Mouse (Mus musculus): ENCODE results near the gene Trim38. TPM values are rescaled to one million over a fixed set of nuclear protein-coding genes. Genes with fewer than 3 reads are reported as not detected.
"Not testable (repeated sequence)": the region's sequence is repeated elsewhere in the genome, so short reads cannot be mapped to it uniquely, and the experiment has no call there.

Trim38 gene
- polyA plus RNA-seq, 1 experiment from 2014 or later, result 0.26 TPM

DNA sequence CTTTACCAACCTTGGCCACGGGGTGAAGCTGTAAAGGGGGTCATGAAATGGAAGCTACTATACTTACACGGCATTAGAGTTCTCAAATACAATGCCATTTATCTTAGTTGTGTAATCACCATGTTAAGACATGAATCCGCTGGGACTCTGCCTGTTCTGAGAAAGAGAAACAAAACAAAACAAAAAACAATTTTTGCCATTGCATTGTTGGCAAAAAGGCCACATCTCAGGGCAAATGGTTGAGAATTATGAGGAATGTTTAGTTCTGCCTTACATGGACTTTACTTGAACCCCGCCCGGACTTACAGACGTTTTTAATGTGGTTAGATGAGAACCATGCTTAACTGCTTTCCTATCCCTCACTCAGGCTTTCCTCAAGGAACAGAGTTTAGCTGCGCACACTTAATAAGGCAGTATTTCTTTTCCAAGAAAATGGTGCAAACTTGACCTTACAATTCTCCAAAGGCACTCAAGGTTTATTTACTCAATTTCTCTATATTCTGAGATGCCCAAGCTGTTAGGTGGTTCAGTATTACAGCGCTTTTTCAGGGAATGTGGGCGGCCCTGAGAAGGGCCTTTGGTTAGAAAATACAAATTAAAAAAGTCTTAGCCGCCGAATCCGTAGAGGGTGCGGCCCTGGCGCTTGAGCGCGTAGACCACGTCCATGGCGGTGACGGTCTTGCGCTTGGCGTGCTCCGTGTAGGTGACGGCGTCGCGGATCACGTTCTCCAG lies 9.3 kb upstream of the Trim38 start:
- WGBS, result 2% methylated on average over 23 of the region's 27 CpGs
- H3K9me3 ChIP-seq, result no peaks in the 10 kb centered on the region
- H3K27me3 ChIP-seq (replicated peaks; ENCODE audit: low read depth, poor library complexity, severe bottlenecking), result no peaks in the 10 kb centered on the region
- H3K36me3 ChIP-seq (replicated peaks), result no peaks in the 10 kb centered on the region
- H3K4me3 ChIP-seq, result peak overlapping the region; percentile 70
- peak overlapping the region; percentile 92 for H3K27ac ChIP-seq (replicated peaks)
- H3K4me1 ChIP-seq, result peaks cover 46% of the 10 kb centered on the region
- peak; percentile 63 for DNase-seq (ENCODE audit: low spot score)

DNA sequence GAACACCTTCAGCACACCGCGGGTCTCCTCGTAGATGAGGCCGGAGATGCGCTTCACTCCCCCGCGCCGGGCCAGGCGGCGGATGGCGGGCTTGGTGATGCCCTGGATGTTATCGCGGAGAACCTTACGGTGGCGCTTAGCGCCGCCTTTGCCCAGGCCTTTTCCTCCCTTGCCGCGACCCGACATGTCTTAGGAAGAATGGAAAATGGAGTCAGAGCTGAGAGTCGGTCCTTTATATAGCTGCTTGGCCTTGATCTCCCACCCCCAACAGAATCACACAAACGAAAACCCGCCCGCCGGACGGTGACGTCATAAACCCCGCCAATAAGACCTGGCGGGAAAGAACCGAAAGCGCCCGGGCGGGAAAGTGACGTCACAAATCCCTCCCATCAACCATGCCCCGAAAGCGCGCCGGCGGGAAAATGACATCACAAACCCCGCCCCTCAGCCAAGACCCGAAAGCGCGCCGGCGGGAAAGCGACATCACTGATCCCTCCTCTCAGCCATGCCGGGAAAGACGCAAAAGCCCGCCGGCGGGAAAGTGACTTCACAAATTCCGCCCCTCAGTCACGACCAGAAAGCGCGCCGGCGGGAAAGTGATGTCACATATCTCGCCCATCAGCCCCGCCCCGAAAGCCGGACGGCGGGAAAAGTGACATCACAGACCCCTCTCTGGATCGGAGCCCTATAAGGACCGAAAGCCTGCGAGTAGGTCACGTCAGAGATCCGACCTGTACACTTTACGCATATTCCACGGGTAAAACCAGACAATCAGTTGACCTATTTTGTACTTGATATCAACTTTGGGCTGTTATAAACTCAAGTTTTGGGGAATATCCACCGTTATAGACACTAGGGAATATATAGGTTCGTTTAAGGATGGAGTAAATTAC lies 8.5 kb upstream of the Trim38 start, which contains the start of gene Hist1h4a:
Gene Hist1h4a, minus strand, starts transcription at position 259 of the 893 bp plus-strand sequence.
- H3K4me3 ChIP-seq, result peak within 1 kb of the TSS; percentile 70
- peak; percentile 99 for DNase-seq (ENCODE audit: low spot score)
- under 1% methylated on average over 69 of the region's 72 CpGs for WGBS

DNA sequence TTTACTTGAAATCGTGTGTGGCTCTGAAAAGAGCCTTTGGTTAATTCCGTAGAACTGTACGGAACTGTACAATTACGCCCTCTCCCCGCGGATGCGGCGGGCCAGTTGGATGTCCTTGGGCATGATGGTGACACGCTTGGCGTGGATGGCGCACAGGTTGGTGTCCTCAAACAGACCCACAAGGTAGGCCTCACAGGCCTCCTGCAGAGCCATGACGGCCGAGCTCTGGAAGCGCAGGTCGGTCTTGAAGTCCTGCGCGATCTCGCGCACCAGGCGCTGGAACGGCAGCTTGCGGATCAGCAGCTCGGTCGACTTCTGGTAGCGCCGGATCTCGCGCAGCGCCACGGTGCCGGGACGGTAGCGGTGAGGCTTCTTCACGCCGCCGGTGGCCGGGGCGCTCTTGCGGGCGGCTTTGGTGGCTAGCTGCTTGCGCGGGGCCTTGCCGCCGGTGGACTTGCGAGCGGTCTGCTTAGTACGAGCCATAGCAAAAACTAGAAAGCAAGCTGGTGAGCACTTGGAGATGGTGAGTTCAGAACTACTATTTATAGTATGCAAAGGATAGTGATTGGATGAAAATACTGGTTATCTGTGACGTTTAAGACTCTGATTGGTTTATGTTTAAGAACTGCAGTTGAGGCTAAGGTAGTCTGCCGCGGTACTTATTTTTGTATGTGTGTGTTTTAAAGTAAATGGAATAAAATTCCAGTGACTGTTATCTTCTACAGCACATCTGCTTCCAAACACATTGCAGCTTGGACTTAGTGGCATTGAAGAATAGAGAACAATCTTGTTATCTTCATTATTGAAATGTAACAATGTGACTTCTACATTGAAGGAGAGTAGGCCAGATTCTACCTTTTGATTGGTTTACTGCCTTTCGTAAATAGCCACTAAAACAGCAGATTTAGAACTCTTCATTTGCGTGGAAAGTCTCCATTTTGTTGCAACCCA lies 7.6 kb upstream of the Trim38 start, which contains the start of gene Hist1h3a:
Gene Hist1h3a, minus strand, starts transcription at position 516 of the 951 bp plus-strand sequence.
- H3K9me3 ChIP-seq, result not testable (repeated sequence)
- under 1% methylated on average over 38 of the region's 52 CpGs for WGBS

More for the DNA sequence above, 8.5 kb upstream of the Trim38 start, which contains the start of gene Hist1h4a:
- Histone ChIP-seq H3K27me3 (replicated peaks; ENCODE audit: low read depth, poor library complexity, severe bottlenecking) (no peaks in the 10 kb centered on the region), H3K27ac (replicated peaks) (peak within 1 kb of the TSS; percentile 92), H3K36me3 (replicated peaks) (no peaks in the 10 kb centered on the region), H3K9me3 (no peaks in the 10 kb centered on the region), H3K4me1 (peaks cover 46% of the 10 kb centered on the region)

DNA sequence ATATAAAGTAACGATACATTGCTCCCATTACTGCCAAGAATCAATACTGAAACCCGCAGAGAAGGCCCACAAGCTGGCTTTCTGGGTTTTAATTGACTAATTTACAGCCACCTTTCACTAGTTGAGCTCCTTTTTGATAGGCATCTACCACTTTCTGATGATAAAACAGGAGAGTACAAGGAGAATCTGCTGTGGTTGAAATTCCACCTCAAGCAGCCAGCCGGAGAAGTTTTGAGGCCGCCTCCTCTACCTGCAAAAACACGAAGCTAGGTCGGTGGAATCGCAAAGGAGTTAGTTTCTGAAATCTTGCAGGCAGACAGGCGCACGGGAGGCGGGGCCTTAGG lies 6.5 kb upstream of the Trim38 start:
- Histone ChIP-seq H3K36me3 (replicated peaks) (no peaks in the 10 kb centered on the region), H3K27ac (replicated peaks) (peak overlapping the region; percentile 92), H3K4me3 (peak overlapping the region; percentile 70), H3K4me1 (peaks cover 36% of the 10 kb centered on the region), H3K27me3 (replicated peaks; ENCODE audit: low read depth, poor library complexity, severe bottlenecking) (no peaks in the 10 kb centered on the region), H3K9me3 (no peaks in the 10 kb centered on the region)
- DNase-seq (ENCODE audit: low spot score), result no peak
- WGBS, result under 1% methylated on average over 10 of the region's 10 CpGs

More for the DNA sequence above, 7.6 kb upstream of the Trim38 start, which contains the start of gene Hist1h3a:
- not testable (repeated sequence) for H3K36me3 ChIP-seq (replicated peaks); H3K27me3 ChIP-seq (replicated peaks; ENCODE audit: low read depth, poor library complexity, severe bottlenecking)
- H3K4me1 ChIP-seq, result peaks cover 45% of the 10 kb centered on the region
- H3K4me3 ChIP-seq, result peak within 1 kb of the TSS; percentile 70
- peak within 1 kb of the TSS; percentile 92 for H3K27ac ChIP-seq (replicated peaks)
- peak; percentile 74 for DNase-seq (ENCODE audit: low spot score)

DNA sequence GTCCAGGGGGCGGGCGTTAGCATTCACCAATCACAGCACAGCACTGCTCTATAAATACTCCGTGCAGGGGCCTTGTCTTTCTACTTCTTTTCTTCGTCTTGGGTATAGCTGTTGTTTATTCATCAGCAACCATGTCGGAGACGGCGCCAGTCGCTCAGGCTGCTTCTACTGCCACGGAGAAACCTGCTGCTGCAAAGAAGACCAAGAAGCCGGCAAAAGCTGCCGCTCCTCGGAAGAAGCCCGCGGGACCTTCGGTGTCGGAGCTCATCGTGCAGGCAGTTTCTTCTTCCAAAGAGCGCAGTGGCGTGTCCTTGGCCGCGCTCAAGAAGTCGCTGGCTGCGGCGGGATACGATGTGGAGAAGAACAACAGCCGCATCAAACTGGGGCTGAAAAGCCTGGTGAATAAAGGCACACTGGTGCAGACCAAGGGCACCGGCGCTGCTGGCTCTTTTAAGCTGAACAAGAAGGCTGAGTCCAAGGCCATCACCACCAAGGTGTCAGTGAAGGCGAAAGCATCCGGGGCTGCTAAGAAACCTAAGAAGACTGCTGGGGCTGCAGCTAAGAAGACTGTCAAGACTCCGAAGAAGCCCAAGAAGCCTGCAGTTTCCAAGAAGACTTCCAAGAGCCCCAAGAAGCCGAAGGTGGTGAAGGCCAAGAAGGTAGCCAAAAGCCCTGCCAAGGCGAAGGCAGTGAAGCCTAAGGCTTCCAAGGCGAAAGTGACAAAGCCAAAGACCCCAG lies 6.0 kb upstream of the Trim38 start, which contains the start of gene Hist1h1a:
Gene Hist1h1a, plus strand, starts transcription at position 81 of the 738 bp plus-strand sequence.
- H3K27ac ChIP-seq (replicated peaks), result peak within 1 kb of the TSS; percentile 92
- no peaks in the 10 kb centered on the region for H3K9me3 ChIP-seq
- H3K4me3 ChIP-seq, result peak within 1 kb of the TSS; percentile 70
- DNase-seq (ENCODE audit: low spot score), result peak; percentile 94
- H3K36me3 ChIP-seq (replicated peaks), result no peaks in the 10 kb centered on the region
- H3K4me1 ChIP-seq, result peaks cover 36% of the 10 kb centered on the region
- H3K27me3 ChIP-seq (replicated peaks; ENCODE audit: low read depth, poor library complexity, severe bottlenecking), result no peaks in the 10 kb centered on the region
- WGBS, result 3% methylated on average over 34 of the region's 34 CpGs

DNA sequence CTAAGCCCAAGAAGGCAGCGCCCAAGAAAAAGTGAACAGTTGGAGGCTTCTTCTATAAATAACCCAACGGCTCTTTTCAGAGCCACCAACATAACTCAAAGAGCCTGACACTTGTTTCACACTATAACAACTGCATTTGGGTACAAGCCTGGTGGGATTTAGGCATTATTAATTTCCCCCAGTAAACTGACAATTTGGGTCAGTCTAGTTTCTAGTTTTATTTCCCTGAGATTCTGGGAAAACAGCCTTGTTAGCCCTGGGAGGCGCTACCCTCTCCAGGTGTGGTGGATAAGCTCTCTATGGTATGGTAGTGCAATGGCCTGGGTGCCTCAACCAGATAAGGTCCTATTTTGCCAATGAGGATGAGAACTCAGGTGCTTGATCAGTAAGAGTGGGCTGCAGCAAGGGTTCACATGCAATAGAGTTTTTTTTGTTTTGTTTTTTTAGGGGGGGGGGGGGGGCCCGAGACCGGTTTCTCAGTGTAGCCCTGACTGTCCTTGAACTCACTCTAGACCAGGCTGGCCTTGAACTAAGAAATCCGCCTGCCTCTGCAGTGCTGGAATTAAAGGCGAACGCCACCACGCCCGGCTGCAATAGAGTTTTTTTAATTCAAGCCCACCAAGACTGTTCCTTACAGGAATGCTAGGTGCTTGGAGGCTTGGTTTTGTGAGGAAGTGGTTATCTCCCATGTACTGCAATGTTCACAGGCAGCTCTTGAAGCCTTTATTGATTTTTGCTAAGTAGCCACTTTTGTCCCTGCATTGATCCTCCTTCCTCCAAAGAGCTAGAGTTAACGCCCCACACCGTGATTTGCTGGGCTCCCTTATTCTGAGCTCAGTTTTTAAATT lies 5.2 kb upstream of the Trim38 start:
- no peaks in the 10 kb centered on the region for H3K36me3 ChIP-seq (replicated peaks)
- no peaks in the 10 kb centered on the region for H3K27me3 ChIP-seq (replicated peaks; ENCODE audit: low read depth, poor library complexity, severe bottlenecking)
- peak overlapping the region; percentile 92 for H3K27ac ChIP-seq (replicated peaks)
- H3K4me1 ChIP-seq, result peaks cover 33% of the 10 kb centered on the region
- peak overlapping the region; percentile 70 for H3K4me3 ChIP-seq
- no peaks in the 10 kb centered on the region for H3K9me3 ChIP-seq
- WGBS, result 35% methylated on average over 12 of the region's 12 CpGs
- DNase-seq (ENCODE audit: low spot score), result peak; percentile 43

DNA sequence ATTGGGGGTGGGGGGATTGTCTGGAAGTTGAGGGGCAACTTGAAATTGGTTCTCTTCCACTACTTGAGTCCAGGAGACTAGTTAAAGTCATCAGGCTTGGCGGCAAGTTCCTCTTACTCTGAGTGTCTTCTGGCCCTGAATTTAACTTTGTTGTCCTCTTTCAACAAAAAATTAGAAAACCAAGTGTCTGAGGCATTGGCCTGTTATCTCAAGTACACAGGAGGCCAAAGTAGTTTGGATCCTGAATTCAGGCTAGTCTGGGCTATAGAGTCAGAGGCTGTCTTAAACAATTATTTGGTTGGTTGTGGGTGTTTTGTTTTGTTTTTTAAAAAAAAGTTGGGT lies 4.6 kb upstream of the Trim38 start:
- Histone ChIP-seq H3K4me1 (peaks cover 28% of the 10 kb centered on the region), H3K27me3 (replicated peaks; ENCODE audit: low read depth, poor library complexity, severe bottlenecking) (no peaks in the 10 kb centered on the region), H3K36me3 (replicated peaks) (no peaks in the 10 kb centered on the region), H3K4me3 (peak overlapping the region; percentile 70), H3K9me3 (no peaks in the 10 kb centered on the region), H3K27ac (replicated peaks) (peak overlapping the region; percentile 92; the same call in 1 of the 2 replicates)
- no peak for DNase-seq (ENCODE audit: low spot score)
- WGBS, result 67% methylated on average over 1 of the region's 1 CpGs

DNA sequence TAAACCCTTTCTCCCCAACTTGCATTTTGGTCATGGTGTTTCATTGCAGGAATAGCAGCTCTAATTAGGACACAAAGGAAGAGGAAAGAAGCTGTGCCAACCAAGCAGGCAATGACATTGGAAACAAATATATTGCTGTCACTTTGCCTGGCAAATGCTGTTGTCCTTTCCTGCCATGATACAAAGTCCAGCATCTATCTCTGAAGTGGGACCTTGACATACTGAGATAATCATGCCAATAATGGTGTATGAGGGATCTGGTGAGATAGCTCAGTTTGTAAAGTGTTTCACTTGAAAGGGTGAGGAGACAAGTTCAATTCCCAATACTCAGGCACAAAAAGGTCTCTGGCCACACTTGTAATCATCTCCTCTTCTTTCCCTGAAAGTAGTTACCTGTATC lies 2.9 kb upstream of the Trim38 start:
- H3K4me3 ChIP-seq, result no peak overlapping the region
- DNase-seq (ENCODE audit: low spot score), result no peak
- no peak overlapping the region for H3K27ac ChIP-seq (replicated peaks)
- H3K36me3 ChIP-seq (replicated peaks), result no peaks in the 10 kb centered on the region
- H3K4me1 ChIP-seq, result peaks cover 28% of the 10 kb centered on the region
- no peaks in the 10 kb centered on the region for H3K27me3 ChIP-seq (replicated peaks; ENCODE audit: low read depth, poor library complexity, severe bottlenecking)
- H3K9me3 ChIP-seq, result no peaks in the 10 kb centered on the region

DNA sequence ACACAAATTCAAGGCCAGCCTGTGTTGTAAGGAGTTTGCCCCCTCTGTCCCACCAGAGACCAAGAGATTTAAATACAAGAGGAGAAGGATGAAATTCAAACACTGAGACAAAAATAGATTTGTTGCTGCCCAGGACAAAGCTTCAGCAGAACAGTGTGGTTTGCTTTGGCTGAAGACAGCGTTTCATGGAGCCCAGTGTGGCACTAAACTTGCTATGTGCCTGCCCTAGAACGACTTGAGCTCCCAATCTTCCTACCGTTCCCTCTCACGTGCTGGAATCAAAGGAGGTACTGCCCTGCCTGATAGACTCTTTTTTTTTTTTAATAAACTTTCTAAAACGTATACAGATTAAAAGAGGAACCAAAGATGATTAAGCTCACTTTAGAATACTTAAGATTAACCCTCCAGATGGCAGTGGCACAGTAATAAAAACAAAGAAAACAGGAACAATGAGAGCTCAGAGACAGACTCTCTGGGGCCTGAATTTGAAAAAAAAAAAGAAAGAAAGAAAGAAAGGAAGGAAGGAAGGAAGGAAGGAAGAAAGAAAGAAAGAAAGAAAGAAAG lies 797 bp upstream of the Trim38 start:
- H3K9me3 ChIP-seq, result no peaks in the 10 kb centered on the region
- no peak overlapping the region for H3K27ac ChIP-seq (replicated peaks)
- WGBS, result 51% methylated on average over 5 of the region's 5 CpGs
- DNase-seq (ENCODE audit: low spot score), result no peak
- no peak overlapping the region for H3K4me3 ChIP-seq
- H3K36me3 ChIP-seq (replicated peaks), result no peaks in the 10 kb centered on the region
- H3K27me3 ChIP-seq (replicated peaks; ENCODE audit: low read depth, poor library complexity, severe bottlenecking), result no peaks in the 10 kb centered on the region
- peaks cover 23% of the 10 kb centered on the region for H3K4me1 ChIP-seq

DNA sequence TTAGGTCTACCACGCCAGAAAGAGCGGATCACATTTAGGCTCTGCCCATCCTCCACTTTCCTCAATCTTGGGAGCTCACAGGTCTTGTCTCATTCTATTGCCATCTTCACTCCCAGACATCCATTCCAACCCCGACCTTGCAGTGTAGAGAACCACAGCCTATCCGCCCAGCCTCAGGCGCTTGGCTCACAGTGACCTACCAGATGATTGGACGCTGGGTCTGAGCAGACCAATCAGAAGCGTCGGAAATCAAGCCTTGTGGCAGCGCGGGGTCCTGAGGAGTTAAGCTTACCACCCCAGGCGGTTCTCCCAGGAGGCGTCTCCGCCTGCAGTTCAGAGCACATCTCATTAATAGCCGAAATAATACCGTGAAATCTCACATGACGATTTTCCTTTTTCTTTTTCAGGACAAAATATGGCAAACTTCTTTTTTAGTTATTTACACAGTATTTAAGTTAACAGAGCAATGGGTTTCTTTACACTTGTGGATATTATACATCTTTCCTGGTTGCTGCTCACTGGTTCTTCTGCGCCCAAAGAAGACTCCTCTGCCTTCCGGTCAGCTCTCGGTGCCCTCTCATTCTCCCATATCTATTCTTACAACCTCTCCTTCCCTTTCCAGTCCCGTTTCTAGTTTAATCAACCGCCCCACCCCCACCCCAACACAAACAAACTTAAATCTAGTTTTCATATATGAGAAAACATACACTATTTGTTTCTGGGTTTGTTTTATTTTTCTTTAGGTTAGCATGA lies 3.0 kb downstream of the Trim38 start:
- H3K9me3 ChIP-seq, result no peaks in the 10 kb centered on the region
- no peaks in the 10 kb centered on the region for H3K36me3 ChIP-seq (replicated peaks)
- H3K27ac ChIP-seq (replicated peaks), result no peak overlapping the region; the same call in 1 of the 2 replicates
- no peaks in the 10 kb centered on the region for H3K27me3 ChIP-seq (replicated peaks; ENCODE audit: low read depth, poor library complexity, severe bottlenecking)
- H3K4me1 ChIP-seq, result peaks cover 14% of the 10 kb centered on the region
- H3K4me3 ChIP-seq, result peak overlapping the region; percentile 42
- peak; percentile 78 for DNase-seq (ENCODE audit: low spot score)
- WGBS, result 25% methylated on average over 21 of the region's 21 CpGs
